Mouse (Mus musculus): Measurements from ENCODE around the gene Med13l. TPM values are rescaled to one million over a fixed set of nuclear protein-coding genes. Genes with fewer than 3 reads are reported as not detected.
A peak's percentile ranks its signal among the peaks of the same experiment; 100 is the strongest.

The Med13l gene
- total RNA-seq, 2 experiments from 2014 or later = 72.0 to 76.1 TPM

- intact Hi-C loops (cut with DNase I) = no loop called here
- no peak for DNase-seq (ENCODE audit: extremely low spot score in 1 of 2, low spot score in 2 of 2)
Observed at GRCm38 (mm10) chr5:118550493-118550892, 10.0 kb upstream of the Med13l start.

GRCm38 (mm10) chr5:118553290-118553689, 7.2 kb upstream of the Med13l start:
- DNase-seq (ENCODE audit: extremely low spot score in 1 of 2, low spot score in 2 of 2) = no peak
- intact Hi-C loops (cut with DNase I) = no loop called here

GRCm38 (mm10) chr5:118555305-118555704, 5.2 kb upstream of the Med13l start:
- intact Hi-C loops (cut with DNase I) = loop anchor here (5.0 kb wide), 1 partner anchor 133 kb away; no protein-coding TSS in a partner anchor
- DNase-seq (ENCODE audit: extremely low spot score in 1 of 2, low spot score in 2 of 2) = no peak

- no peak for DNase-seq (ENCODE audit: extremely low spot score in 1 of 2, low spot score in 2 of 2)
- intact Hi-C loops (cut with DNase I) = loop anchor here (5.0 kb wide), 1 partner anchor 134 kb away; no protein-coding TSS in a partner anchor
Observed at GRCm38 (mm10) chr5:118556387-118556937, 4.0 kb upstream of the Med13l start.

- DNase-seq (ENCODE audit: extremely low spot score in 1 of 2, low spot score in 2 of 2) = no peak
Observed at GRCm38 (mm10) chr5:118558841-118559240, 1.6 kb upstream of the Med13l start.

GRCm38 (mm10) chr5:118559584-118560384, 695 bp upstream of the Med13l start:
- peak; percentile 70 to 91 for DNase-seq (ENCODE audit: extremely low spot score in 1 of 2, low spot score in 2 of 2)
- intact Hi-C loops (cut with DNase I) = loop anchor here (2.0 to 10.0 kb wide), 5 partner anchors 95 to 287 kb away; no protein-coding TSS in a partner anchor

More at GRCm38 (mm10) chr5:118558841-118559240, 1.6 kb upstream of the Med13l start:
- intact Hi-C loops (cut with DNase I) = loop anchor here (5.0 kb wide), 1 partner anchor 137 kb away; no protein-coding TSS in a partner anchor

- peak in 1 of 2 experiments; percentile 46 for DNase-seq (ENCODE audit: extremely low spot score in 1 of 2, low spot score in 2 of 2)
- intact Hi-C loops (cut with DNase I) = loop anchor here (2.0 to 10.0 kb wide), 4 partner anchors 93 to 289 kb away; no protein-coding TSS in a partner anchor
Observed at GRCm38 (mm10) chr5:118561086-118561987, 858 bp downstream of the Med13l start.

- intact Hi-C loops (cut with DNase I) = loop anchor here (5.0 to 10.0 kb wide), 3 partner anchors 93 to 290 kb away; no protein-coding TSS in a partner anchor
- no peak for DNase-seq (ENCODE audit: extremely low spot score in 1 of 2, low spot score in 2 of 2)
Observed at GRCm38 (mm10) chr5:118562206-118562605, 1.7 kb downstream of the Med13l start.

- intact Hi-C loops (cut with DNase I) = loop anchor here (5.0 to 10.0 kb wide), 3 partner anchors 91 to 291 kb away; no protein-coding TSS in a partner anchor
- no peak for DNase-seq (ENCODE audit: extremely low spot score in 1 of 2, low spot score in 2 of 2)
Observed at GRCm38 (mm10) chr5:118563590-118563989, 3.1 kb downstream of the Med13l start.

- intact Hi-C loops (cut with DNase I) = loop anchor here (10.0 kb wide), 2 partner anchors 87 to 167 kb away; no protein-coding TSS in a partner anchor
- DNase-seq (ENCODE audit: extremely low spot score in 1 of 2, low spot score in 2 of 2) = no peak
Observed at GRCm38 (mm10) chr5:118567395-118567794, 6.9 kb downstream of the Med13l start.

GRCm38 (mm10) chr5:118569017-118569416, 8.5 kb downstream of the Med13l start:
- DNase-seq (ENCODE audit: extremely low spot score in 1 of 2, low spot score in 2 of 2) = no peak
- intact Hi-C loops (cut with DNase I) = loop anchor here (10.0 kb wide), 2 partner anchors 86 to 166 kb away; no protein-coding TSS in a partner anchor

- intact Hi-C loops (cut with DNase I) = loop anchor here (10.0 kb wide), 2 partner anchors 85 to 165 kb away; no protein-coding TSS in a partner anchor
- DNase-seq (ENCODE audit: extremely low spot score in 1 of 2, low spot score in 2 of 2) = no peak
Observed at GRCm38 (mm10) chr5:118569606-118570580, 9.4 kb downstream of the Med13l start.

GRCm38 (mm10) chr5:118571504-118571903, 11.0 kb downstream of the Med13l start:
- intact Hi-C loops (cut with DNase I) = no loop called here
- DNase-seq (ENCODE audit: extremely low spot score in 1 of 2, low spot score in 2 of 2) = no peak

GRCm38 (mm10) chr5:118574236-118574635, 13.8 kb downstream of the Med13l start:
- intact Hi-C loops (cut with DNase I) = no loop called here
- DNase-seq (ENCODE audit: extremely low spot score in 1 of 2, low spot score in 2 of 2) = no peak

- no peak for DNase-seq (ENCODE audit: extremely low spot score in 1 of 2, low spot score in 2 of 2)
- intact Hi-C loops (cut with DNase I) = no loop called here
Observed at GRCm38 (mm10) chr5:118574997-118575396, 14.5 kb downstream of the Med13l start.

- no peak for DNase-seq (ENCODE audit: extremely low spot score in 1 of 2, low spot score in 2 of 2)
- intact Hi-C loops (cut with DNase I) = no loop called here
Observed at GRCm38 (mm10) chr5:118575909-118576308, 15.4 kb downstream of the Med13l start.

- no peak for DNase-seq (ENCODE audit: extremely low spot score in 1 of 2, low spot score in 2 of 2)
- intact Hi-C loops (cut with DNase I) = no loop called here
Observed at GRCm38 (mm10) chr5:118576731-118577130, 16.3 kb downstream of the Med13l start.

Measured in left cerebral cortex, postnatal 10 days (tissue).